ENCODE assay signal across 8 mouse cellular contexts in the genomic region with DNA sequence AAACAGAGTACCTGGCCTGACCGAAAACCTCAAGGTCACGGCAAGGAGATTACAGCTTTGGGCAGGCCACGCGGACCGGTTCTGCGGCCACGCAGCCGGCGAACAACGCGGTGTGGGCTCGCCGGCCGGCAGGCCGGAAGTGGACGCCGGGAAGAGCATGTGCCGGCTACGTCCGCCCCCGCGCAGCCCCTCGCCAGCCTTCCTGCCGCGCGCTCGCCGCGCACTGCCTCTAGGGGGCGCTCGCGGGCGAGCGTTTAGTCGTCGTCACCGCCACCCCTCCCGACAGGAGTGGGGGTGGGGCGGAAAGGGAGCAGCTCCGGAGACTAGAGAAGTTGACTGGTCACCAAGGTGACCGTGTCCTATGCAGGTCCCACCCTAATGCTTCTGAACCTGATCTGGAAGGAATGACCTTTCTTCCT. TPM values are rescaled to one million over a fixed set of nuclear protein-coding genes. Genes with fewer than 3 reads are reported as not detected.
A peak's percentile ranks its signal among the peaks of the same experiment; 100 is the strongest.
DNase-seq lines count a peak whose midpoint lies in the region; ATAC-seq and TF ChIP-seq lines count a peak whose summit lies in the region.

No protein-coding gene starts in this region.

- 10% methylated on average over 40 of the region's 41 CpGs for WGBS in heart, embryonic 14.5 days
- WGBS in liver, embryonic 13.5 days (ENCODE audit: insufficient replicate concordance) = 15% methylated on average over 41 of the region's 41 CpGs
- WGBS in stomach, embryonic 14.5 days = 20% methylated on average over 40 of the region's 41 CpGs

- H3K27ac ChIP-seq in heart, embryonic 14.5 days (replicated peaks in 1 of 2; ENCODE audit: control insufficient read depth in 1 of 2, insufficient read depth in 1 of 2, low read depth in 2 of 2, low read length in 2 of 2) = peak overlapping the region; percentile 93 to 96
- peak overlapping the region; percentile 93 for H3K27ac ChIP-seq in liver, embryonic 13.5 days
- H3K27ac ChIP-seq in stomach, embryonic 14.5 days (ENCODE audit: low read length) = peak overlapping the region; percentile 81

- peak; percentile 75 for ATAC-seq in erythroid progenitor cell, adult 5-6 weeks (replicated peaks; ENCODE audit: low FRiP score, poor library complexity, severe bottlenecking)
- peak; percentile 78 for ATAC-seq in heart, embryonic 14.5 days (ENCODE audit: insufficient number of reproducible peaks, insufficient read depth, low FRiP score, low read depth)
- ATAC-seq in liver, embryonic 13.5 days (ENCODE audit: low read depth) = peak; percentile 64
- peak; percentile 87 for ATAC-seq in stomach, embryonic 14.5 days (ENCODE audit: insufficient number of reproducible peaks, insufficient read depth, low FRiP score, low read depth)

- H3K9me3 ChIP-seq in heart, embryonic 14.5 days (ENCODE audit: control insufficient read depth, low read length) = no peaks in the 10 kb centered on the region
- H3K9me3 ChIP-seq in liver, embryonic 13.5 days (replicated peaks) = no peaks in the 10 kb centered on the region
- H3K9me3 ChIP-seq in stomach, embryonic 14.5 days (ENCODE audit: control insufficient read depth, low read depth, low read length) = no peaks in the 10 kb centered on the region

- H3K4me2 ChIP-seq in heart, embryonic 14.5 days (ENCODE audit: low read length) = peak overlapping the region; percentile 64
- H3K4me2 ChIP-seq in liver, embryonic 13.5 days = peak overlapping the region; percentile 73
- H3K4me2 ChIP-seq in stomach, embryonic 14.5 days (replicated peaks; ENCODE audit: low read depth, low read length) = peak overlapping the region; percentile 45

- H3K27me3 ChIP-seq in heart, embryonic 14.5 days (ENCODE audit: control insufficient read depth, insufficient read depth, low read length) = no peaks in the 10 kb centered on the region
- H3K27me3 ChIP-seq in liver, embryonic 13.5 days = no peaks in the 10 kb centered on the region
- no peaks in the 10 kb centered on the region for H3K27me3 ChIP-seq in stomach, embryonic 14.5 days (ENCODE audit: control insufficient read depth, insufficient read depth, low read length)

- no peaks in the 10 kb centered on the region for H3K4me1 ChIP-seq in heart, embryonic 14.5 days (ENCODE audit: control insufficient read depth in 2 of 2, insufficient read depth in 2 of 2, low read length in 2 of 2)
- H3K4me1 ChIP-seq in liver, embryonic 13.5 days (replicated peaks) = peaks cover 13% of the 10 kb centered on the region
- no peaks in the 10 kb centered on the region for H3K4me1 ChIP-seq in stomach, embryonic 14.5 days (ENCODE audit: control insufficient read depth, insufficient read depth, low read length)

- peak; percentile 86 to 88 for DNase-seq in B cell, adult 2 months
- peak; percentile 85 for DNase-seq in brain, embryonic 14.5 days (ENCODE audit: low read depth)
- peak; percentile 89 for DNase-seq in kidney, postnatal 14 days
- DNase-seq in liver, embryonic 13.5 days = peak; percentile 72
- DNase-seq in natural killer cell, adult 2 months (ENCODE audit: low spot score in 2 of 2) = peak; percentile 70 to 83

- TF ChIP-seq CTCF in brain, embryonic 14.5 days (IDR thresholded peaks at IDR 0.05; ENCODE audit: borderline replicate concordance, extremely low read depth, insufficient read depth, insufficient read length) = peak; percentile 78; the same call in 1 of the 2 replicates

- TF ChIP-seq POLR2A in brain, embryonic 14.5 days (IDR thresholded peaks at IDR 0.05; ENCODE audit: borderline replicate concordance, extremely low read depth, insufficient read depth, insufficient read length, poor library complexity, severe bottlenecking) = peak; percentile 72; the same call in 1 of the 2 replicates

- H3K9ac ChIP-seq in heart, embryonic 14.5 days (ENCODE audit: low read length) = peak overlapping the region; percentile 89
- H3K9ac ChIP-seq in liver, embryonic 13.5 days = peak overlapping the region; percentile 91
- peak overlapping the region; percentile 45 for H3K9ac ChIP-seq in stomach, embryonic 14.5 days (replicated peaks; ENCODE audit: low read depth, low read length)

- H3K36me3 ChIP-seq in heart, embryonic 14.5 days (ENCODE audit: control insufficient read depth, insufficient read depth, low read length) = peaks cover 18% of the 10 kb centered on the region
- peaks cover 15% of the 10 kb centered on the region for H3K36me3 ChIP-seq in liver, embryonic 13.5 days
- H3K36me3 ChIP-seq in stomach, embryonic 14.5 days (ENCODE audit: control insufficient read depth, insufficient read depth, low read length) = no peaks in the 10 kb centered on the region

- H3K4me3 ChIP-seq in heart, embryonic 14.5 days (ENCODE audit: control insufficient read depth in 1 of 2, insufficient read depth in 1 of 2, low read depth in 1 of 2, low read length in 2 of 2) = peak overlapping the region; percentile 69 to 85
- H3K4me3 ChIP-seq in liver, embryonic 13.5 days (replicated peaks) = peak overlapping the region; percentile 77
- peak overlapping the region; percentile 45 for H3K4me3 ChIP-seq in stomach, embryonic 14.5 days (ENCODE audit: low read depth, low read length)

RNA-seq across cellular contexts. Expression of gene Slc25a5, which starts 0.7 kb away (rescaled TPM):
- 477 and 533 TPM in 2 replicates for polyA plus RNA-seq in brain, embryonic 14.5 days (2012; rRNA removed)
- 208 and 285 TPM in 2 replicates for total RNA-seq in erythroid progenitor cell, adult 5-6 weeks (2015; ENCODE audit: low replicate concordance)
- 144 and 176 TPM in 2 replicates for total RNA-seq in erythroid progenitor cell, adult 5-6 weeks (2017; ENCODE audit: low replicate concordance)
- 1,151 and 1,230 TPM in 2 replicates for polyA plus RNA-seq in heart, embryonic 14.5 days (2014; fragmentation: Nextera tagmentation; extraction: Ambion mirVana)
- polyA plus RNA-seq in liver, embryonic 13.5 days (2015; fragmentation: Nextera tagmentation; extraction: Ambion mirVana) = 657 and 659 TPM in 2 replicates
- 560 and 599 TPM in 2 replicates for polyA plus RNA-seq in stomach, embryonic 14.5 days (2014; fragmentation: Nextera tagmentation; extraction: Ambion mirVana)

RNA-seq across cellular contexts. Expression of gene Slc25a43, which starts 52.7 kb away (rescaled TPM):
- polyA plus RNA-seq in brain, embryonic 14.5 days (2012; rRNA removed) = 0.66 and 0.89 TPM in 2 replicates
- not detected in 2 replicates for total RNA-seq in erythroid progenitor cell, adult 5-6 weeks (2015; ENCODE audit: low replicate concordance)
- total RNA-seq in erythroid progenitor cell, adult 5-6 weeks (2017; ENCODE audit: low replicate concordance) = not detected in 2 replicates
- 3.8 and 4.4 TPM in 2 replicates for polyA plus RNA-seq in heart, embryonic 14.5 days (2014; fragmentation: Nextera tagmentation; extraction: Ambion mirVana)
- 1.0 and 1.1 TPM in 2 replicates for polyA plus RNA-seq in liver, embryonic 13.5 days (2015; fragmentation: Nextera tagmentation; extraction: Ambion mirVana)
- 1.4 and 1.7 TPM in 2 replicates for polyA plus RNA-seq in stomach, embryonic 14.5 days (2014; fragmentation: Nextera tagmentation; extraction: Ambion mirVana)

Comparison
In these comparisons a context has a peak if more than half of its experiments do, and no peak if none do; other contexts are left out.
1. Peak in every context shown above with its lines: DNase-seq, ATAC-seq, H3K4me3 ChIP-seq and H3K27ac ChIP-seq.